Mouse (Mus musculus) heart, embryonic 11.5 days (tissue): ENCODE measurements around the gene Kdelr1. TPM values are rescaled to one million over a fixed set of nuclear protein-coding genes. Genes with fewer than 3 reads are reported as not detected.

Experiments used
- polyA plus RNA-seq: library from polyadenylated mRNA; unstranded; fragments of >200 nt; fragmentation: Nextera tagmentation; extraction: Ambion mirVana; gene quantifications from 2 replicates; pipeline ENCODE4 v1.2.1, GENCODE M21; 2014

Gene Kdelr1
- polyA plus RNA-seq, 1 experiment from 2014 or later: 115 TPM

Other genes with a start within 250 kb of the Kdelr1 start
- 13.9 and 14.5 TPM in 2 replicates for gene Rasip1, start 245.3 kb upstream of the Kdelr1 start, polyA plus RNA-seq
- gene Mamstr, start 232.8 kb upstream of the Kdelr1 start, polyA plus RNA-seq: 3.4 and 4.0 TPM in 2 replicates
- gene Fut2, start 206.4 kb upstream of the Kdelr1 start, polyA plus RNA-seq: 0.56 and 1.0 TPM in 2 replicates
- not detected in 2 replicates for gene Ntn5, start 188.8 kb upstream of the Kdelr1 start, polyA plus RNA-seq
- 0.24 and 0.99 TPM in 2 replicates for gene Sec1, start 178.4 kb upstream of the Kdelr1 start, polyA plus RNA-seq
- gene Car11, start 172.9 kb upstream of the Kdelr1 start, polyA plus RNA-seq: 3.3 and 5.5 TPM in 2 replicates
- 3.3 and 3.5 TPM in 2 replicates for gene Dbp, start 167.7 kb upstream of the Kdelr1 start, polyA plus RNA-seq
- 764 and 836 TPM in 2 replicates for gene Rpl18, start 157.3 kb upstream of the Kdelr1 start, polyA plus RNA-seq
- gene Sphk2, start 154.8 kb upstream of the Kdelr1 start, polyA plus RNA-seq: 13.2 and 17.3 TPM in 2 replicates
- 0.58 and 0.67 TPM in 2 replicates for gene Fam83e, start 151.6 kb upstream of the Kdelr1 start, polyA plus RNA-seq
- not detected in 2 replicates for gene Spaca4, start 147.0 kb upstream of the Kdelr1 start, polyA plus RNA-seq
- gene Lmtk3, start 89.0 kb upstream of the Kdelr1 start, polyA plus RNA-seq: 0.41 and 1.1 TPM in 2 replicates
- 0.27 and 0.33 TPM in 2 replicates for gene Sult2b1, start 88.1 kb upstream of the Kdelr1 start, polyA plus RNA-seq
- 89.7 and 104 TPM in 2 replicates for gene Cyth2, start 58.2 kb upstream of the Kdelr1 start, polyA plus RNA-seq
- gene Kcnj14, start 48.0 kb upstream of the Kdelr1 start, polyA plus RNA-seq: 0.39 and 1.0 TPM in 2 replicates
- gene Grwd1, start 41.8 kb upstream of the Kdelr1 start, polyA plus RNA-seq: 48.7 and 49.8 TPM in 2 replicates
- gene Grin2d, start 5.6 kb downstream of the Kdelr1 start, polyA plus RNA-seq: 0.11 TPM in 2 replicates
- 0.54 and 1.3 TPM in 2 replicates for gene Syngr4, start 23.9 kb downstream of the Kdelr1 start, polyA plus RNA-seq
- 5.5 and 5.8 TPM in 2 replicates for gene Tmem143, start 24.2 kb downstream of the Kdelr1 start, polyA plus RNA-seq
- gene Emp3, start 48.6 kb downstream of the Kdelr1 start, polyA plus RNA-seq: 62.4 and 65.3 TPM in 2 replicates
- 2.0 and 3.4 TPM in 2 replicates for gene Ccdc114, start 51.3 kb downstream of the Kdelr1 start, polyA plus RNA-seq
- 0.04 TPM in 2 replicates for gene Abcc6, start 157.5 kb downstream of the Kdelr1 start, polyA plus RNA-seq
- 19.2 and 20.8 TPM in 2 replicates for gene Nomo1, start 160.9 kb downstream of the Kdelr1 start, polyA plus RNA-seq
- gene Kcnj11, start 228.0 kb downstream of the Kdelr1 start, polyA plus RNA-seq: 5.3 and 5.9 TPM in 2 replicates